Mouse (Mus musculus) gastrocnemius, postnatal 14 days (tissue): ENCODE measurements around the gene Snap29. TPM values are rescaled to one million over a fixed set of nuclear protein-coding genes. Genes with fewer than 3 reads are reported as not detected.

ENCODE experiments used
- DNase-seq: peaks from one replicate; pipeline ENCODE4 v3.0.0; 2021; ENCODE audit warnings: mixed read lengths
- intact Hi-C: fragments of 180-260 bp; cut with DNase I; formaldehyde crosslinking; loops from one replicate; pipeline ENCODE4 v1.15.1; 2025; ENCODE audit warnings: low total_unique reads
- long read RNA-seq, 2 experiments: library from polyadenylated mRNA; stranded (forward); transcript quantifications; one replicate each; pipeline ENCODE4 v2.0.0; 2021
- total RNA-seq, 2 experiments: library from RNA; stranded (reverse); gene quantifications; 2 replicates each; pipeline ENCODE4 v1.2.3; 2021

Gene Snap29
- 10 to 100 TPM; 12.1 to 12.7 TPM for total RNA-seq
- long read RNA-seq, experiment 1, transcript Snap29-201 (5 exons, 3,447 nt): major isoform, 7 of 7 reads
- long read RNA-seq, experiment 1, partial matches to known transcripts: 0 of 7 reads
- long read RNA-seq, experiment 1, other reads (novel, unspliced or antisense): 0 of 7 reads
- long read RNA-seq, experiment 2, partial matches to known transcripts: 0 of 3 reads
- long read RNA-seq, experiment 2, other reads (novel, unspliced or antisense): 0 of 3 reads

DNA sequence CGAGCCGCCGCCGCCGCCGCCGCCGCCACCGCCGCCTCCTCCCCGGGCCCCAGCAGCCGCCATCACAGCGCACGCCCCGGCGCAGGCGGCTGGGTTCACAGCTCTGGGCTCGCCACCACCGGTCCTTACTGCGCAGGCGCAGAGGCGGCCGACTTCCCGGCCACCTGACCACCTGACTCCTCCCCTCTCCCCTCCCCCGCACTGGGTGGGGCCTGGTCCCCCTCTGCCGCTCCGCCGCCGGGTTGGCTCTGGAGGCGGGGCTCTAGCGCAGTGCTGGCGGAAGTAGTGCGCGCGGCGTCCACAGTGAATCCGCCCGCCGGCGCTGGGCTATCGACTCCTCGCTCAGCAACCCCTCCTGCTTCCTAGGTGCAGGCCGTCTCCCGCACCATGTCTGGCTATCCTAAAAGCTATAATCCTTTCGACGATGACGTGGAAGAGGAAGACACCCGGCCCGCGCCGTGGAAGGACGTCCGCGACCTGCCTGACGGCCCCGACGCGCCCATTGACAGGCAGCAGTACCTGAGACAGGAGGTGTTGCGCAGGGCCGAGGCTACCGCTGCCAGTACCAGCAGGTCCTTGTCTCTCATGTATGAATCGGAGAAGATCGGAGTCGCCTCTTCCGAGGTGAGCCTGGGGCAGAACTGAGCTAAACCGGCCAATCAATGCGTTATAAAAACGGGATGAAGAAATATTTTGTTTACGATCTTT lies at the start of gene Snap29, which contains the start of gene Pi4ka:
Snap29 (plus strand) TSS at position 251 of the 708 bp plus-strand sequence.
Pi4ka (minus strand) TSS at position 579 of the 708 bp plus-strand sequence.
- peak; percentile 100 for DNase-seq
- intact Hi-C loops: no loop called here

DNA sequence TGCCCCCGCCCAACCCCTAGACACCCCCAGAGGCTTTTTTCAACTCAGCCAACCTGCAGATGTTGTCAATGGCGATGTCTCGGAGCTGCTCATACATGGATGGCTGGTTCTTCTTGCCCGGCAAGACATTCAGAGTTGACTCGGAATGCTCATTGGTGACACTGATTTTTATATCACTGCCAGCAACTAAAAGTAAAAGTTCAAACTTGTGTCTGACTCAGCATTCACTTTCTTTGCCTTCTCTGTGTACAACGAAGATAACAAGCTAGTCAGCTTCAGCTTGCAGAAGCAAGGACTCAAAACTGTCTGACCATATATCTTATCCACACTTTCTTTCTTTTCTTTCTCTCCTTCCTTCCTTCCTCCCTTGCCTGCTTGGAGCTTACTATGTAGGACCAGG lies 49.8 kb upstream of the Snap29 start:
- intact Hi-C loops: no loop called here
- no peak for DNase-seq

DNA sequence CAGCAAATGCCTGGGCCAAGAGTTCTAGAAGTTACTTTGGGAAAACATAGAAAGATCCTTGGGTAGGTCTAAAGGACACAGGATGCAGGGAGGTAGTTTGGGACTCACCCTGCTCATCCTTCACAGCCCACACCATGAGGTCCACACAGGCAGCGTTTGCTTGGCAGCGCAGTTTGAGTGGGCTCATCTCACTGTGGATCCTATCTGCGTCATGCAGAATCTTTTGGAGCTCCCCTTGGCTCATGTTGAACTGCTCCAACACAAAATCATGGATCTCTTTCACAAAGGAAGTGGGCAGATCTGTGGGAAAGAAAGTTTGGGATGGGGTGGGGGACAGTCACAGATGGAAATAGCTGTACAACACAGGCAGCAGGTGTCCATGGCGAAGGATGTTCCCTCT lies 47.0 kb upstream of the Snap29 start:
- DNase-seq: no peak
- intact Hi-C loops: no loop called here

DNA sequence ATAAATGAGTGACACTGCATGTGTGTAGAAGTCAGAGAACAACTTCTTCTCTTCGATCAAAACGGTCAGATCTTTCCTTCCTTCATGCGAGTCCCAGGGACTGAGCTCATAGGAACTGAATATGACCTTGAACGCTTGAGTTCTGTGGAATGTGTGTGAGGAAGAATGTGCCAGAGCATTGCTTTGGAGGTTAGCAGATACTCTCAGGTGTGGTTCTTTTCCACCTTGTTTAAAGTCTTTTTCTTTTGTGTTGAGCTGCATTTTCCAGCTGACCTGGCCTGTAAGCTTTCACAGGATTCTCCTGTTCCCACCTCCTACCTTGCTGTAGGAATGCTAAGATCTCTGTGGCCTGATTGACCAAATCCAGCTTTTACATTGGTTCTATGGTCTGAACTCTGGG lies 23.5 kb upstream of the Snap29 start:
- DNase-seq: no peak
- intact Hi-C loops: no loop called here

DNA sequence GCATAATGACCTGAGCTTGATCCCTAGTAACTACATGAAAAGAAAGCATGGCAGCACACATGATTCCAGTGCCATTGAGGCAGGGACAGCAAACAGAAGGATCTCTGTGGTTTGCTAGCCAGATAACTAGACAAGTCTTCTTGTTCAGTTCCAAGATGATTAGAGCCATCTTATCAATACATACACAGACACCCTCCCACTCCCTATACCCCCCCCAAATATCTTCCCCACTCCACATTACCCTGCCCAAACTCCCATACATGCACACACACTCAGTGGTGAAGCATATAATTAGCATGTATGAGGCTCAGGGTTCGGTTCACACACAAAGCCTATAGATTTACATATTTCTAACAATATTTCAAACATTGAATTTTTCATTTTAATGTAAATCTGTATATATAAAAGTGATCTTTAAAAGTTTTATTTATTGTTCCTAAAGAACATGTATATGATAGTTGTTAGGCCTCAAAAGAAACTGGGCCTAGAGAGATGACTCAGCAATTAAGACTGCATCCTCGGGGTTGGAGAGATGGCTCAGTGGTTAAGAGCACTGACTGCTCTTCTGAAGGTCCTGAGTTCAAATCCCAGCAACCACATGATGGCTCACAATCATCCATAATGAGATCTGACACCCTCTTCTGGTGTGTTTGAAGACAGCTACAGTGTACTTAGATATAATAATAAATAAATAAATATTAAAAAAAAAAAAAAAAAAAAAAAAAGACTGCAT lies 22.0 kb upstream of the Snap29 start:
- no peak for DNase-seq
- intact Hi-C loops: no loop called here

DNA sequence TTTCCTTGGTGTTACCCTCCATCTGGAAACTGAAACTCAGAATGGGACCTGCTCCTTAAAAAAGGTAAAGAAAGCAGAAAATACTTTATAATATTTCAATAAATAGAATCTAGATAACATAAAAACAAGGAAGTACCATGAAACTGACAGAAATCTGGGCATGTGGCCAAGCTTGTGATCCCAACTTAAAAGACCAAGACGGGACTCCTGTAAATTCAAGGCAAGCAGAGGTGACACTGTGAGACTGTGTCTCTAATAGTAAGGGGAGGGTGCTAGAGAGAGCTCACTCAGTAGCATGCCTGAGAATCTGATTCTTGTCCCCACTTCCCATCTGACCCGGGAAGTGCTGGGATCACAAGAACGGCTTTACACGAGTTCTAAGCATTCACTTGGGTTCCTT lies 13.0 kb upstream of the Snap29 start:
- DNase-seq: no peak
- intact Hi-C loops: no loop called here

DNA sequence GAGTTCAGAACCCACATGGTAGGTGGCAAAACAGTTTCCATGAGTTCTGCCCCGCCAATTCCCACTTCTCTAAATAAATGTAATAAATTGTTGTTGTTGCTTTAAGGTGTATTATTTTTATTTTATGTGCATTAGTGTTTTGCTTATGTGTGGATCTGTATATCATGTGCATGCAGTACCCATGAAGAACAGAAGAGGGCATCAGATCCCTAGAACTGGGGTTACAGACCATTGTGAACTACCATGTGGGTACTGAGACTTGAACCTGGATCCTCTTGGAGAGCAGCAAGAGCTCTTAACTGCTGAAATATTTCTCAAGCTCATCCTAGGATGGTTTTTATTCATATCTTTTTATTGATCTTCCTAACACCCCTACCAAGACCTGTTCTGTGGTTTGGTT lies 2.9 kb upstream of the Snap29 start:
- intact Hi-C loops: no loop called here
- DNase-seq: no peak

DNA sequence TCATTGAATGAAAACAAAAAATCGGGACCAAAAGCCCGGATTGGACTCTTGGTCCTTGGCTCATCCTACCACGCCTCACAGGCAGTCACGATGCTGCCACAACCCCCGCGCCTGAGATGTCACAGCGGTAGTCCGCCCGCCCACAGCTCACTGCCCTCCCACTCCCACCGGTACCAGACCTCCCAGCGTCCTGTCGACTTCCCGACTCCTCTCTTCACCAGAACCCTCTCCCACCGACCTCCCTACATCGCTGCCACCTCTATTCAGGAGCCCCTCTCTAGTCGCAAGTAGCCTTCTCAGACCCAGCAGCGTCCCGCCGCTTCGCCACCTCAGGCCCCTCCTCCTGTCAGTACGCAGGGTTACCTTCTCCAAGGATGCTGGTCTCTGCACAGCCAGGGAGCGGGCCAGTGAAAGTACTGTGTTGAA lies 502 bp upstream of the Snap29 start:
- peak; percentile 66 for DNase-seq
- intact Hi-C loops: no loop called here

DNA sequence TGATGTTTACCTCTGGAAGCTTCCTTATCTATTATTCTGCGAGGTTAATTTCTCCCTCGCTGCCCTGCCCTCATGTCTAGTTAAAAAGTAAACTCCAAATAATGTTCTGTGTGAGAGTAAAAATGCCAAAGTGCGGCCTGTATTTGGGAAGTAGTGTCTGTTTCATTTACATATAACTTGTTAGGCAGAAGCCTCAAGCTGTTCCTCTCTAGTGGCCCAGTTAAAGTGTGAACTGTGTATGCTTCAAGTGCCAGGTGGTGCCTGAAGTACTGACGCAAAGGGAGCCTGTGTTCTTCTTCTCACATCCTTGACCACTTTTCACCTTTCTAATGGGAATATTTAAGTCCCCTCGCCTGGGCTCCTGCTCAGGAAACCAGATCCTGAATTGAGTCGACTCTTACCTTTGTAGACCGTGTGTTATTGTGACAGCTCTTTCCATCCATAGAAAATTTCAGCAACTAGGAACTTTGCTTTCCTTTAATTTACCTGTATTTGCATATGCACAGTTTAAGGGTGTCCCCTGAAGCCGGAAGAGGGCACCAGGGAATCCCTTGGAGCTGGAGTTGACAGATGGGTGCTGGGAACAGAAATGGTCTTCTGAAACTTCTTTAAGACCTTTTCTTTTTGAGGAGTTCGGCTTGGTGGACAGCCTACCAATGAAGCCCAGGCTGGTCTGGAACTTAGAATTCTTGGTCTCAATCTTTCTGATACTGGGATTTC lies 886 bp downstream of the Snap29 start:
- intact Hi-C loops: no loop called here
- no peak for DNase-seq

DNA sequence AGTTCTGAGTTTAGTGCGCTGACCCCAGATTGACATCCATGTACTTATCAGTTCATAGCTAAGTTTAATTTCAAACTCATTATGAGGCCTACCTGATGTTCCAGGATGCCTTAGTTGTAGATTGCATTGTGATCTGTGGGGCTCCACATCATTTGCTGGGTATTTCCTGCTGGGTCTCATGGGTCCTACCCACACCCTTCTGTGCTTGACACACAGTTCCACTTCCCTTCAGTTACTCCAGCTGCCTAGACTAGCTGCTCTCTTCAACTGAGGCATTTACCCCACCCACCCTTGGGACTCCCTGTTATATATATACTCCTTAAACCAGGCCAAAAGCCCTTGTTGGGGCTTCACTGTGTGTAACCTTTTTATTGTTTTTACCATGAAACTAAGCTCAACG lies 3.3 kb downstream of the Snap29 start:
- intact Hi-C loops: no loop called here
- no peak for DNase-seq

DNA sequence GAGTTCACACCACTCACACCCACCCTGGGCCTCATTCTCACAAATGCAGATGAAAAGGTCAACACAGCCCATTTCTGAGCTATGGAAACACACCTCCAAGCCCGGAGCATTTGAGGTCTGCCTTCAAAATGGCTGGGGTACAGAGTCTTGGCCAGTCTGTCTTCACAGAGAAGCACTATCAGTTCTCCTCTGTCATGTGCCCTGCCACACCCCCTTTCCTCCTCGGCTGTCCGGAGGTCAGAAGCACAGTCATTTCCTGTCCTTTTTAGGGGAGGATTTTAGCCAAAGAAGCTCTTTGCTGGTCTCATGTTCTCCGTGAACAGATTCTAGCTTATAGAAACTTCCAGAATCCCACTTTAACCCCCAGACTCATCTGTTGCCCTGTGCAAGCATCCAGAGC lies 4.4 kb downstream of the Snap29 start:
- intact Hi-C loops: no loop called here

DNA sequence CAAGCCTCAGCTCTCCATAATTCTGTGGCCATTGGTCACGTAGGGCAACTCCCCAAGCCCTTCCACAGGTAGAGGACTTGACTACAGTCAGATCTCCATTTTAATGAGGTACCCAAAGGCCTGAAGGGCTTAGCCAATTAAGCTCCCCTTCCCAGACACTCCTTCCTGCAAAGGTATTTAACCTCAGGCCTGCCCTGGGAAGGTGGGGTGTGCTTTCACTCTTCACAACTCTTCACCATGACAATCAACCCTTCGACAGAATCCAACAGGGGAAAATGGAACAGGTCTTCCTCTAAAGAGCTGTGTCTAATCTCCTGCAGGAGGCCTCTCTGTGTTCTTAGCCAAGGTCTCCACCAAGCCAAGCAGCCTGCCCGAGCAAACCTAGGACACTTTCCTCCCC lies 17.2 kb downstream of the Snap29 start:
- DNase-seq: no peak

More for the DNA sequence above, 4.4 kb downstream of the Snap29 start:
- DNase-seq: no peak

DNA sequence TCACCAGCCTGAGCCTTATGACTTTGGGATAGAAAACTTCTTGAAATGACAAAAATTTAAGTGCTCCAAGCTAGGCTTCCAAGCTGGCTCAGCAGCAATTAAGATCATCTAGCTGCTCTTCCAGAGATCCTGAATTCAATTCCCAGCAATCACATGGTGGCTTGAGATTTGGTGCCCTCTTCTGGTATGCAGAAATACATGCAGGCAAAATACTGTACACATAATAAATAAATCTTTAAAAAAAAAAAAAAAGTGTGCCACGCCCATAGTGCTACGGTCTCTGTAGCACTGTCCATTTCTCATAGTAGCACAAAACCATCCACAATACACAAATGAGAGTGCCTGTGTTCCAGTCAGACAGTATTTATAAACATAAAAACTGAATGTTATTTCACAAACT lies 26.8 kb downstream of the Snap29 start:
- intact Hi-C loops: no loop called here
- DNase-seq: no peak

More for the DNA sequence above, 17.2 kb downstream of the Snap29 start:
- intact Hi-C loops: no loop called here

DNA sequence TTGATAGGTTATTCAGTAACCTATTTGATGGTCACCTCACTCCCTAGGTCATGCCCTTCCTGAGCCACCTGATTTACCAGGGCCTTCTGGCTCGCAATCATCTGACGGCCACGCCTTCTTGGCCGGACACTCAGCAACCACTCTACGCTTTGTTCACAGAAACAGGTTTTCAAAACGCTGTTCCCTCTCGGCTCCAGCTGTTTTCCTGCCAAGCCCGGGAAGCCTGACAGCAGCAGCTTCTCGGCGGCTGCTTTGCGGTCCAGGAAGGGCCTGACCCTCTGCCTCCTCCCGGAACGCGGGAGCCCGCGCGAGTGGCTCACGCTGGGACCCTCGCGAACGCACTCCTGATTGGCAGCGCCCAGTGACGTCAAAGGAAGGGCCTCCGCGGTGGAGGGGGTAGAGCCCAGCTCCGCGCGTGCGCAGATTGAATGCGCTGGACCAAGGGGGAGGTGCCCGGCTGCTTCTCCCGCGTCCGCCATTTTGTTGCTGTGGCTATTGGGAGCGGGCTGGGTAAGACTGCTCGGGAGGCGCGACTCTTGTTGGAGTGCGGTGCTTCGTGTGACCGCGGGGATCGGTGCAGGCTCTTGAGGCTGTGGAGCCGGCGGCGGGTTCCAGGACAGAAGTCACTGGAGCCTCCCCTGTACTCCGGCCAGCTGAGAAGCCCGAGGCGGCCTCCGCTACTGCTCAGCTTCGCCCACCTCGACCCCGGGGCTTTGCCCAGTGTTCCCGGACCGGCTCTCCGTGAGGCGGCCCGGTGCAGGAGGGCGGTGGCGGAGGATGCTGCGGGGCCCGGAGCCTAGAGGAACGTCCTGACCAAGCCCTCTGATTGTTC lies 46.0 kb downstream of the Snap29 start, which contains the start of gene Crkl:
Crkl (plus strand) TSS at position 447 of the 832 bp plus-strand sequence.
- intact Hi-C loops: no loop called here
- DNase-seq: peak; percentile 99

DNA sequence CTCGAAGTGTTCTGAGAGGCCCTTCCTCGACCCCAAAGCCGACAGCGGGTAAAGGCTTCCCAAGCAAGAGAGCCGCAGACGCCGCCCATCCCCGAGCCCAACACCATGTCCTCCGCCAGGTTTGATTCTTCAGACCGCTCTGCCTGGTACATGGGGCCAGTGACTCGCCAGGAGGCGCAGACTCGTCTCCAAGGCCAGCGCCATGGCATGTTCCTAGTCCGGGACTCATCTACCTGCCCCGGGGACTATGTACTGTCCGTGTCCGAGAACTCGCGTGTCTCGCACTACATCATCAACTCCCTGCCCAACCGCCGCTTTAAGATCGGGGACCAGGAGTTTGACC lies 46.6 kb downstream of the Snap29 start:
- intact Hi-C loops: no loop called here
- peak; percentile 39 for DNase-seq

DNA sequence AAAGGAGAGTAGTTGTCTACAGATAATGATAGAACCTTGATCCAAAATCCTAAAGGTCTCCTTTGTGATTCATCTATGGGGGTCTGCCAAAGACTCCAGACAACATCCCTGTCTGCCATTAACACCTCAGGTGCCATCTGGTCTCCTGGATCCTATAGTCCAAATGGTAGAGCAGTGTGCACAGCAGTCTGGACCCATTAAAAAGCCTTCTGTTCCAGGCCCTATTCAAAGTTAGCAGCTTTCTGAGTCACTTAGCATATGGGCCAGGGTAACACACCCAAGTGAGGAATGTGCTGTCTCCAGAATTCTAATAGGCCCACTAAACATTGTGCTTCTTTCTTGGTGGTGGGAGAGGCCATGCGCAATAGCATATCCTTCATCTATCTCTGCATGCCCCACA lies 51.1 kb downstream of the Snap29 start:
- intact Hi-C loops: no loop called here
- DNase-seq: no peak

DNA sequence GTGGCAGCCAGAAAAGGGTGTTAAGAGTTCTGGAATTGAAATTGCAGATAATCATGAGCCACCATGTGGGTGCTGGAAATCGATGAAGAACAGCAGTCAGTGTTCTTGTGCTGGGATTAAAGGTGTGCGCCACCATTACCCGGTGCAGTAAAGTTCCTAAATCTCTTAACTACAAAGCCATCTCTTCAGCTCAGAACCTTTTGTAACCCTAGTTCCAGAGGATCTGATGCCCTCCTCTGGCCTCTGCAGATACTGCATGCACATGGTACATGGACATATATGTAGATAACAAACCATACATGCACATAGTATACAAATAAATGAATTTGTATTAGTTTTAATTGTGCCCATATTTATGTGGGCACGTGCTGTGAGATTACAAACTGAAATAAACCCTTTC lies 54.5 kb downstream of the Snap29 start:
- intact Hi-C loops: no loop called here
- DNase-seq: no peak

DNA sequence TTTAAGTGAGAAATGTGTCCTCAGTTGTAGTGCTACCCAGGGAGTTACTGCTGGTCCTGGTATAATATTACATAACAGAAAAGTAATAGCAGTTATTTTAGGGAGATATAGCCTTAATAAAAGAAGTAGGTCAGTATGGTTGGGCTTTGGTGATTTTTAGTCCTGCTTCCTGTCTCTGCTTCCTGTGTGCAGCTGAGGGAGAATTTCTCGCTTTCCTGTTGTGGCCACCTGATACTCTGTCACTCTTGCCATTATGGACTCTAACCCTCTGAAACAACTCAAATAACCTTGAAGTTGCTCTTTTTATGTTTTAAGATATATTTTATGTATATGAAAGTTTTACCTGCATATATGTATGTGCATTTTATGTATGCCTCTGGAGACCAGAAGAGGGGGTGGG lies 55.8 kb downstream of the Snap29 start:
- intact Hi-C loops: no loop called here
- DNase-seq: no peak

DNA sequence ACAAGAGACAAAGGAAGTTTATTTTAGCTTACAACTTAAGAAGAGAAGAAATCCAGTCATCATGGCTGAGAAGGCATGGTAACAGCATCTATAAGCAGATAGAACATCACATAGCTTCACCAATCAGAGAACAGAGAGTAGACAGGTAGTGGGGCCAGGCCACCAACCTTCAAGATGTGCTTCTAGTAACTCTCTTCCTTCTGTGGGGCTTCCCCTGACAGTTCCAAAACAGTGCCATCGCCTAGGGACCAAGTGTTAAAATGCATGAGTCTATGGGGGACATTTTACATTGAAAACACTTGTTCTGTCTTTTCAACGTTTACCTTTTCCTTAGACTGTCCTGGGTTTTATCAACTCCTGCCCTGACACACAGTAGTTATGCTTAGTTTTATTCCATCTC lies 57.4 kb downstream of the Snap29 start:
- DNase-seq: no peak
- intact Hi-C loops: no loop called here
